Mouse (Mus musculus): ENCODE measurements around the gene Has3. TPM values are rescaled to one million over a fixed set of nuclear protein-coding genes. Genes with fewer than 3 reads are reported as not detected.

Has3 gene
- polyA plus RNA-seq (2015; fragmentation: Nextera tagmentation; extraction: Ambion mirVana): 0.66 and 0.76 TPM in 2 replicates

GRCm38 (mm10) chr8:106870051-106870450 lies at the start of gene Has3:
TSS of gene Has3 (plus strand) at chr8:106870242.
- Histone ChIP-seq H3K27ac (no peak within 1 kb of the TSS), H3K9me3 (no peaks in the 10 kb centered on the region), H3K4me3 (peak within 1 kb of the TSS; percentile 64), H3K4me1 (peaks cover 33% of the 10 kb centered on the region), H3K36me3 (peaks cover 13% of the 10 kb centered on the region), H3K4me2 (peak within 1 kb of the TSS; percentile 99), H3K27me3 (peaks cover 66% of the 10 kb centered on the region), H3K9ac (peak within 1 kb of the TSS; percentile 74)
- 2% methylated on average over 18 of the region's 18 CpGs for WGBS
- ATAC-seq (ENCODE audit: insufficient number of reproducible peaks, insufficient read depth, low FRiP score, low TSS enrichment, low read depth): no peak

GRCm38 (mm10) chr8:106820553-106821515 lies 49.2 kb upstream of the Has3 start:
- peak overlapping the region; percentile 62 for H3K27ac ChIP-seq
- H3K9me3 ChIP-seq: no peaks in the 10 kb centered on the region
- no peak overlapping the region for H3K4me2 ChIP-seq
- peak overlapping the region; percentile 40 for H3K9ac ChIP-seq
- H3K36me3 ChIP-seq: peaks cover 12% of the 10 kb centered on the region; the same call in 1 of the 2 replicates
- no peaks in the 10 kb centered on the region for H3K27me3 ChIP-seq
- 47% methylated on average over 14 of the region's 14 CpGs for WGBS
- no peak overlapping the region for H3K4me3 ChIP-seq
- no peak for ATAC-seq (ENCODE audit: insufficient number of reproducible peaks, insufficient read depth, low FRiP score, low TSS enrichment, low read depth)
- H3K4me1 ChIP-seq: peaks cover 21% of the 10 kb centered on the region

GRCm38 (mm10) chr8:106828921-106829320 lies 41.1 kb upstream of the Has3 start:
- no peaks in the 10 kb centered on the region for H3K9me3 ChIP-seq
- ATAC-seq (ENCODE audit: insufficient number of reproducible peaks, insufficient read depth, low FRiP score, low TSS enrichment, low read depth): no peak
- H3K4me1 ChIP-seq: no peaks in the 10 kb centered on the region
- no peak overlapping the region for H3K4me3 ChIP-seq
- H3K27me3 ChIP-seq: no peaks in the 10 kb centered on the region
- no peak overlapping the region for H3K27ac ChIP-seq
- 0 out of 2 replicates have a peak, but pooled peaks cover 2% of the 10 kb centered on the region for H3K36me3 ChIP-seq
- no peak overlapping the region for H3K4me2 ChIP-seq
- H3K9ac ChIP-seq: no peak overlapping the region
- WGBS: 81% methylated on average over 6 of the region's 6 CpGs

- H3K36me3 ChIP-seq: 0 out of 2 replicates have a peak, but pooled peaks cover 2% of the 10 kb centered on the region
- 76% methylated on average over 5 of the region's 5 CpGs for WGBS
- ATAC-seq (ENCODE audit: insufficient number of reproducible peaks, insufficient read depth, low FRiP score, low TSS enrichment, low read depth): no peak
- no peak overlapping the region for H3K9ac ChIP-seq
- H3K9me3 ChIP-seq: no peaks in the 10 kb centered on the region
- no peaks in the 10 kb centered on the region for H3K4me1 ChIP-seq
- H3K27me3 ChIP-seq: no peaks in the 10 kb centered on the region
- no peak overlapping the region for H3K4me3 ChIP-seq
- no peak overlapping the region for H3K27ac ChIP-seq
- H3K4me2 ChIP-seq: no peak overlapping the region
These were observed 40.5 kb upstream of the Has3 start for GRCm38 (mm10) chr8:106829526-106830045.

GRCm38 (mm10) chr8:106834899-106835298 lies 35.1 kb upstream of the Has3 start:
- ATAC-seq (ENCODE audit: insufficient number of reproducible peaks, insufficient read depth, low FRiP score, low TSS enrichment, low read depth): no peak
- WGBS: 71% methylated on average over 1 of the region's 1 CpGs
- H3K36me3 ChIP-seq: no peaks in the 10 kb centered on the region

GRCm38 (mm10) chr8:106836525-106836924 lies 33.5 kb upstream of the Has3 start:
- H3K4me2 ChIP-seq: no peak overlapping the region
- no peaks in the 10 kb centered on the region for H3K9me3 ChIP-seq
- H3K27ac ChIP-seq: no peak overlapping the region
- no peak overlapping the region for H3K4me3 ChIP-seq
- H3K4me1 ChIP-seq: peaks cover 18% of the 10 kb centered on the region
- H3K27me3 ChIP-seq: no peaks in the 10 kb centered on the region
- no peaks in the 10 kb centered on the region for H3K36me3 ChIP-seq
- 79% methylated on average over 6 of the region's 6 CpGs for WGBS
- no peak for ATAC-seq (ENCODE audit: insufficient number of reproducible peaks, insufficient read depth, low FRiP score, low TSS enrichment, low read depth)
- H3K9ac ChIP-seq: no peak overlapping the region

More at GRCm38 (mm10) chr8:106834899-106835298, 35.1 kb upstream of the Has3 start:
- no peaks in the 10 kb centered on the region for H3K9me3 ChIP-seq
- H3K4me3 ChIP-seq: no peak overlapping the region
- H3K4me2 ChIP-seq: no peak overlapping the region
- no peak overlapping the region for H3K27ac ChIP-seq
- H3K4me1 ChIP-seq: peaks cover 14% of the 10 kb centered on the region
- H3K9ac ChIP-seq: no peak overlapping the region
- no peaks in the 10 kb centered on the region for H3K27me3 ChIP-seq

- Histone ChIP-seq H3K9me3 (no peaks in the 10 kb centered on the region), H3K9ac (no peak overlapping the region), H3K4me1 (peaks cover 18% of the 10 kb centered on the region), H3K27me3 (no peaks in the 10 kb centered on the region), H3K36me3 (no peaks in the 10 kb centered on the region; the same call in 1 of the 2 replicates), H3K4me2 (no peak overlapping the region), H3K4me3 (no peak overlapping the region), H3K27ac (no peak overlapping the region)
- no peak for ATAC-seq (ENCODE audit: insufficient number of reproducible peaks, insufficient read depth, low FRiP score, low TSS enrichment, low read depth)
- 72% methylated on average over 6 of the region's 6 CpGs for WGBS
These were observed 31.2 kb upstream of the Has3 start for GRCm38 (mm10) chr8:106838803-106839202.

GRCm38 (mm10) chr8:106839209-106840001 lies 30.6 kb upstream of the Has3 start:
- no peak overlapping the region for H3K4me2 ChIP-seq
- no peak for ATAC-seq (ENCODE audit: insufficient number of reproducible peaks, insufficient read depth, low FRiP score, low TSS enrichment, low read depth)
- H3K27ac ChIP-seq: peak overlapping the region; percentile 22; the same call in 1 of the 2 replicates
- no peak overlapping the region for H3K4me3 ChIP-seq
- no peaks in the 10 kb centered on the region; the same call in 1 of the 2 replicates for H3K36me3 ChIP-seq
- H3K9me3 ChIP-seq: no peaks in the 10 kb centered on the region
- WGBS: 46% methylated on average over 11 of the region's 11 CpGs
- no peaks in the 10 kb centered on the region for H3K27me3 ChIP-seq
- 0 out of 2 replicates have a peak overlapping the region, but pooled peaks have one; percentile 17 for H3K9ac ChIP-seq
- H3K4me1 ChIP-seq: peaks cover 18% of the 10 kb centered on the region

- 83% methylated on average over 10 of the region's 10 CpGs for WGBS
- Histone ChIP-seq H3K27me3 (no peaks in the 10 kb centered on the region), H3K4me1 (peaks cover 11% of the 10 kb centered on the region; the same call in 1 of the 2 replicates), H3K9me3 (no peaks in the 10 kb centered on the region), H3K4me3 (no peak overlapping the region), H3K36me3 (peaks cover 24% of the 10 kb centered on the region; the same call in 1 of the 2 replicates), H3K27ac (no peak overlapping the region), H3K4me2 (no peak overlapping the region), H3K9ac (no peak overlapping the region)
- no peak for ATAC-seq (ENCODE audit: insufficient number of reproducible peaks, insufficient read depth, low FRiP score, low TSS enrichment, low read depth)
These were observed 20.0 kb upstream of the Has3 start for GRCm38 (mm10) chr8:106850034-106850433.

GRCm38 (mm10) chr8:106854534-106855241 lies 15.4 kb upstream of the Has3 start:
- Histone ChIP-seq H3K4me2 (no peak overlapping the region), H3K9me3 (no peaks in the 10 kb centered on the region), H3K4me3 (no peak overlapping the region), H3K4me1 (peaks cover 14% of the 10 kb centered on the region; the same call in 1 of the 2 replicates), H3K9ac (0 out of 2 replicates have a peak overlapping the region, but pooled peaks have one; percentile 27), H3K27ac (peak overlapping the region; percentile 51; the same call in 1 of the 2 replicates), H3K27me3 (no peaks in the 10 kb centered on the region), H3K36me3 (peaks cover 24% of the 10 kb centered on the region; the same call in 1 of the 2 replicates)
- WGBS: 51% methylated on average over 8 of the region's 8 CpGs
- ATAC-seq (ENCODE audit: insufficient number of reproducible peaks, insufficient read depth, low FRiP score, low TSS enrichment, low read depth): no peak

Data from embryonic facial prominence, embryonic 13.5 days (tissue).